Mouse (Mus musculus): ENCODE data around the gene Rfx8. TPM values are rescaled to one million over a fixed set of nuclear protein-coding genes. Genes with fewer than 3 reads are reported as not detected.
A peak's percentile ranks its signal among the peaks of the same experiment; 100 is the strongest.

The Rfx8 gene
- polyA plus RNA-seq, 1 experiment from 2014 or later = 0.18 TPM

DNA sequence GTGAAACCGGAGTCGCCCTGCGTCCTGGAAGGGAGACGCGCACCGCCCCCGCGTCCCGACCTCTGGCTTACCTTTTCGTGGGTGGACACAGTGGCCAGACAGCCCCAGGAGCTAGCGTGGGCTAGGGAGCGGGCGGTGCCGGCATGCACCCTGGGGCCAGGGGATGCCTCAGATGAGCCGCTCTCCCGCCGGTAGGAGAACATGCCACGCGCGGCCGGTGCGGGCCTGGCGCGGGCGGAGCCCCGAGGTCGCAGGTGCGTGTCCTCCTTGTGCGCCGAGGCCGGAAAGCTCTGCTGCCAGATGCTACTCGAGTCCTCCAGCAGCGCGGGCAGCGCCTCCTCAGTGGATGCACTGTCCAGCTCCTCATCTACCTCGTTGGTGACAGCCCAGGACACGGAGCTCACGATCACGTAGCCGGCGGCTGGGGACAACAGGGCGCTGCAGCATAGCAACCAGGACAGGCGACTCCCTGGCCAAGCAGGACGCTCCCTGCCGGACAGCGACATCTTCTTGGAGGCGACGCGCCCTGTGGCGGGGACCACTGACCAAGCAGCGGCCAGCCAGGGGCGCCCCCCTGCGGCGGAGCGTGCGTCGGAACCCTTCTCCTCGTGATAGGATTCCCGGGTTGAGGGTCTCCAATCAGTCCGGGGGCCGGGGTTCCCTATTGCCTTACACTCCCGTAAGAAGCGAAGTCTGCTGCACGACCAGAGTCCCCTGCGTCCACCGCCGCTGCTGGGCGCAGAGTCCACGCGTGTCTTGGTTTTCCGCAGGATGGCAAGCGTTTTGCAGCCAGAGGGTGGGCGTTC is 70.2 kb downstream of the Rfx8 start:
- no peaks in the 10 kb centered on the region for H3K36me3 ChIP-seq (ENCODE audit: control insufficient read depth, insufficient read depth, low read length)
- peaks cover 21% of the 10 kb centered on the region for H3K27me3 ChIP-seq (ENCODE audit: control insufficient read depth, insufficient read depth, low read length)
- H3K9ac ChIP-seq (ENCODE audit: low read depth, low read length) = peak overlapping the region; percentile 42
- H3K9me3 ChIP-seq (ENCODE audit: control insufficient read depth, low read length) = no peaks in the 10 kb centered on the region
- H3K4me3 ChIP-seq (ENCODE audit: low read length) = peak overlapping the region; percentile 54
- H3K4me2 ChIP-seq (replicated peaks; ENCODE audit: low read depth, low read length) = peak overlapping the region; percentile 99
- no peak overlapping the region for H3K27ac ChIP-seq (ENCODE audit: low read depth, low read length)
- H3K4me1 ChIP-seq (ENCODE audit: control insufficient read depth, insufficient read depth, low read length) = peaks cover 5% of the 10 kb centered on the region; the same call in 1 of the 2 replicates
- ATAC-seq (ENCODE audit: low FRiP score, low TSS enrichment) = peak; percentile 92
- WGBS = under 1% methylated on average over 73 of the region's 73 CpGs

DNA sequence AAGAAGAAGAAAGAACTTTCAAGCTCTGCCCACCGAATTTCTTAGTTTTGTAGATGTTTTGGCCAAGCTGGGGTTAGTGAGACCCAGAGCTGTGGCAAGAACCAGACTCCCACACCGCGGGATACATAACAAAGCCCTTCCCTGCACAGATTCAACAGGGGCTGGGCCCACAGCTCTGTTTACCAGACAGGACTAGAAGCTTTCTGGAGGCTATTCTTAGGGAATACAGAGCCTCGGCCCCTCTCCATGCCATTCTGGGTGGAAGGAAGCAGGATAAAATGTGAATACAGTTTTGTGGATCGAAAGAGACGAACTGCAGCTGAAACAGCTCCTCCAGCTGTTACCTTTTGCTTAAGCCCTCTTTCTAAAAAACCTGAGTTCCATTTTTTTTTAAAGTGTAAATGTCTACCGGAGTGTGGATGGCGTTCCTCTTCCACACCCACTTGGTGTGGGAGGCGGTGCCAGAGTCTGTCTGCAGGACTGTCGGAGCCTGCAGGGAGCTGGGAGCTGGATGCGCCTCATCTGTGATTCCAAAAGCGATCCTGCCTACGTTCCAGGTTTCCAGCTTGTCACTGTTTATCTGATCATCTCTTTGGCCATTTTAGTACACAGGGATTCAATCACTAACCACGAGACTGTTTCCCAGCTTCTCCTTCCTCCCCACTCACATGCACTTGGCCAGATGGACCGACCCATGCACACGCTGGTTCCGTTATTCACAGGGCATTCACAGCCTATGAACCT is 70.9 kb downstream of the Rfx8 start:
- WGBS = 18% methylated on average over 17 of the region's 17 CpGs
- peak overlapping the region; percentile 42; the same call in 1 of the 2 replicates for H3K9ac ChIP-seq (ENCODE audit: low read depth, low read length)
- H3K27ac ChIP-seq (ENCODE audit: low read depth, low read length) = no peak overlapping the region
- no peak for ATAC-seq (ENCODE audit: low FRiP score, low TSS enrichment)
- peak overlapping the region; percentile 99 for H3K4me2 ChIP-seq (replicated peaks; ENCODE audit: low read depth, low read length)
- H3K36me3 ChIP-seq (ENCODE audit: control insufficient read depth, insufficient read depth, low read length) = no peaks in the 10 kb centered on the region
- no peaks in the 10 kb centered on the region for H3K9me3 ChIP-seq (ENCODE audit: control insufficient read depth, low read length)
- H3K27me3 ChIP-seq (ENCODE audit: control insufficient read depth, insufficient read depth, low read length) = peaks cover 21% of the 10 kb centered on the region
- peak overlapping the region; percentile 54 for H3K4me3 ChIP-seq (ENCODE audit: low read length)
- peaks cover 5% of the 10 kb centered on the region; the same call in 1 of the 2 replicates for H3K4me1 ChIP-seq (ENCODE audit: control insufficient read depth, insufficient read depth, low read length)

DNA sequence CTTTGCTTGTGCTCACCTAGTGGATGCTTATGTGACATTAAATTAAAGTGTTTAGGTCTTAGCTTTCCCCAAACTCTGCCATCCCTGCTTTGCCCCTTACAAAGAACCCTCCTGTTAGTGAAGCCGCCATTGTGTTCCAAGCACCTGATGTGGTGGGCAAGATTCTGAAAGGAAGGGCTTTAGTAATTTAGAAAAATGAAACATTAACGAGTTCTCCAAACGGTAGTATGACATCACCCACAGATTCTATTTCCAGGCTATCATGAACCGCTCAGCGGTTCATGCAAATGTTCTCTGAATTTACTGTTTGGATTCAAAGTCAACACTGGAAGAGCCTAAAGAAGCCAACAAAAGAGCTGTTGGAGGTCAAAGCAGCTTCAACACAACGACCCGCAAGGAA is 72.2 kb downstream of the Rfx8 start:
- Histone ChIP-seq H3K4me2 (replicated peaks; ENCODE audit: low read depth, low read length) (no peak overlapping the region), H3K9ac (ENCODE audit: low read depth, low read length) (no peak overlapping the region), H3K9me3 (ENCODE audit: control insufficient read depth, low read length) (no peaks in the 10 kb centered on the region), H3K27me3 (ENCODE audit: control insufficient read depth, insufficient read depth, low read length) (peaks cover 21% of the 10 kb centered on the region), H3K36me3 (ENCODE audit: control insufficient read depth, insufficient read depth, low read length) (no peaks in the 10 kb centered on the region), H3K4me3 (ENCODE audit: low read length) (no peak overlapping the region), H3K27ac (ENCODE audit: low read depth, low read length) (no peak overlapping the region), H3K4me1 (ENCODE audit: control insufficient read depth, insufficient read depth, low read length) (peaks cover 5% of the 10 kb centered on the region; the same call in 1 of the 2 replicates)
- ATAC-seq (ENCODE audit: low FRiP score, low TSS enrichment) = no peak
- WGBS = 81% methylated on average over 7 of the region's 7 CpGs

DNA sequence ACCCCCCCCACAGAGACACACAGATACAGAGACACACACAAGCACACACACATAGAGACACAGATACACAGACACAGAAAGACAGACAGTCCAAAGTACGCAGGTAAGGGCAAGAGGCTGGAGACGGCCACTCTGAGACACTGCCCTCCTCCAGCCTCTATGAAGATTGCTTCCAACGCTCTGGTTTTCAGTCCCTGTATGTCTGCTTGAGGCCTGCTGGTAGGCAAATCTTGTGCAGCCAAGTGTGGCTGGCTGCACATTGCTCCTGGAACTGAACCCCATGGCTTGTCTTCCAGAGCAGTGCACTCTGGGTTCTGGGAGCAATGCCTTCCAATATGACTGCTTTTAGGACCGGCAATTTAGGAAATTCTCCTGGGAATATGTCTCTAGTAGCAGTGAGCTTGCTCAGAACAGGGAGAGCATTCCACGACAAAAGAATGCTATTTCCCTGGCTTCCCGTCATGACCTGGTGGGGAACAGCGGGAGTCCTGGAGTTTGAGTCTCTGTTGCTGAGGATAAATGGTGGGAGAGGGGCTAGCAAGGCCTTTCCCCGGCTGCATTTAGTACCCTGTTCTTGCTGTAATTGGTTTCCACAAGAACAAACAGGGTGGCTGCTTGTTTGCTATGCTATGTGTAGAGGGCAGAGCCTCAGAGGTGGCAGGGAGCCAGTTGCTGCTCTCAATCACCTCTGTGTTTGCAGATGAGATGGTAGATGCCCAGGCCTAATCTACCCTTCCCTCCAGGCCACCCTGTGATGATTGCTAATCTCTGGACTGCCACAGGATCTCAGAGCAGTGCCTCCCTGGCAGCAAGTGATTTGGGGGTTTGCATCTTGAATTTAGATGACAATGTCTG is 74.7 kb downstream of the Rfx8 start:
- H3K4me1 ChIP-seq (ENCODE audit: control insufficient read depth, insufficient read depth, low read length) = peaks cover 5% of the 10 kb centered on the region; the same call in 1 of the 2 replicates

DNA sequence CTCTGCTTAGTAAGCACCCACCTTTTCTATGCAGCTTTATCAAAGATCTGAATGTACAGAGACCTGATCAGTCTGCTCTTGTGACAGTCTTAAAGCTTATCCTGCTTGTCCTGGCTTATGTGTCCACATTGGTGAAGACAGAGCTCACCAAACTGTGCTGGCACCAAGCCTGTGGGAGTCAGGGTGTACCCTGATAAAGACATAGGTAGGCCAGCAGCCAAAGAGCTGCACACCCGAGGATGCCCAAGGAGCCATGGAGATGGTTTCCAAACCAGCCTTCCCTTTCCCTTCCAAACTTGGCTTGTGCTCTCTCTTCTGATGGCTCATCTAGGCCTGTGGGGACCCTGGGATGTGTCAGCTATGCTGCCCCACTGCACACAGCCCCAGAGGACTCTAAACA is 76.5 kb downstream of the Rfx8 start:
- WGBS = 78% methylated on average over 1 of the region's 1 CpGs
- H3K36me3 ChIP-seq (ENCODE audit: control insufficient read depth, insufficient read depth, low read length) = no peaks in the 10 kb centered on the region

More for the DNA sequence above, 74.7 kb downstream of the Rfx8 start:
- Histone ChIP-seq H3K9ac (ENCODE audit: low read depth, low read length) (no peak overlapping the region), H3K27ac (ENCODE audit: low read depth, low read length) (no peak overlapping the region), H3K9me3 (ENCODE audit: control insufficient read depth, low read length) (no peaks in the 10 kb centered on the region), H3K4me2 (replicated peaks; ENCODE audit: low read depth, low read length) (no peak overlapping the region), H3K4me3 (ENCODE audit: low read length) (no peak overlapping the region), H3K27me3 (ENCODE audit: control insufficient read depth, insufficient read depth, low read length) (peaks cover 17% of the 10 kb centered on the region), H3K36me3 (ENCODE audit: control insufficient read depth, insufficient read depth, low read length) (no peaks in the 10 kb centered on the region)
- ATAC-seq (ENCODE audit: low FRiP score, low TSS enrichment) = no peak
- 43% methylated on average over 8 of the region's 8 CpGs for WGBS

DNA sequence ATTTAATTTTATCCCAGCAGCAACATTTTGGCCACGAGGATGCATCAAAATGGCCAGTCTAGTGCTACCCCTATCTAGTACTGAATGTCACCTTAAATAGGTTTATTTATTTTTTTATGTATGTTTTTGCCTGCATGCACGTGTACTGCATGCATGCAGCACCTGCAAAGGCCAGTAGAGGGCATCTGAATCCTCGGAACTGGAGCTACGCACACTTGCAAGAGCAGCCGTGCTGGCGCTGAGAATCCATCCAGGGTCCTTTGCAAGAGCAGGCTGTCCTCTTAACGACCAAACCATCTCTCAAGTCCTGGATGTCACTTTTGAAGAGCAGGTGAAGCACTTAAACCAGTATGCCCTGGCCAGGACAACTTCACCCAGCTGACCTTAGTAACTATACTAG is 79.1 kb downstream of the Rfx8 start:
- peaks cover 1% of the 10 kb centered on the region; the same call in 1 of the 2 replicates for H3K4me1 ChIP-seq (ENCODE audit: control insufficient read depth, insufficient read depth, low read length)
- no peaks in the 10 kb centered on the region for H3K27me3 ChIP-seq (ENCODE audit: control insufficient read depth, insufficient read depth, low read length)
- no peaks in the 10 kb centered on the region for H3K36me3 ChIP-seq (ENCODE audit: control insufficient read depth, insufficient read depth, low read length)
- H3K27ac ChIP-seq (ENCODE audit: low read depth, low read length) = no peak overlapping the region
- 89% methylated on average over 7 of the region's 7 CpGs for WGBS
- no peak overlapping the region for H3K4me3 ChIP-seq (ENCODE audit: low read length)
- H3K9me3 ChIP-seq (ENCODE audit: control insufficient read depth, low read length) = no peaks in the 10 kb centered on the region
- H3K4me2 ChIP-seq (replicated peaks; ENCODE audit: low read depth, low read length) = no peak overlapping the region
- ATAC-seq (ENCODE audit: low FRiP score, low TSS enrichment) = no peak
- H3K9ac ChIP-seq (ENCODE audit: low read depth, low read length) = no peak overlapping the region

More for the DNA sequence above, 76.5 kb downstream of the Rfx8 start:
- H3K9ac ChIP-seq (ENCODE audit: low read depth, low read length) = no peak overlapping the region
- no peak for ATAC-seq (ENCODE audit: low FRiP score, low TSS enrichment)
- no peaks in the 10 kb centered on the region; the same call in 1 of the 2 replicates for H3K4me1 ChIP-seq (ENCODE audit: control insufficient read depth, insufficient read depth, low read length)
- no peak overlapping the region for H3K4me2 ChIP-seq (replicated peaks; ENCODE audit: low read depth, low read length)
- H3K27ac ChIP-seq (ENCODE audit: low read depth, low read length) = no peak overlapping the region
- H3K27me3 ChIP-seq (ENCODE audit: control insufficient read depth, insufficient read depth, low read length) = no peaks in the 10 kb centered on the region
- no peak overlapping the region for H3K4me3 ChIP-seq (ENCODE audit: low read length)
- no peaks in the 10 kb centered on the region for H3K9me3 ChIP-seq (ENCODE audit: control insufficient read depth, low read length)

DNA sequence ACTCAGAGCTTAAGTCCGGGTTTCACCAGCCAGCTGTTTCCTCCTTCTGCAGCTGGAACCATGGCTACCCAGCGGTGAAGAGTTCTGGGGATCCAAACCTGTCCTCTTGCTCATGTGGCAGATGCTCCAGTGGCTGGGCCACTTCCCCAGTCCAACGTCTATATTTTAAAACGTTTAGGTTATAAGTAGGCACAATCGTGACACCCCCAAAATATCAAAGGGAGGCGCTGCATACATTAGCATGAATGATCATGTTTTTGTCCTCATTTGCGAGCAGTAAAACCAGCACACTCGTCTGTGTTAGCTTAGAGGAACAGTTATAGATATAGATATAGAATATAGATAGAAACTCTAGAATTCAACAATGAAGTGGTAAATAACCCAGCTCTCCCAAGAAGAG is 83.7 kb downstream of the Rfx8 start:
- Histone ChIP-seq H3K36me3 (ENCODE audit: control insufficient read depth, insufficient read depth, low read length) (no peaks in the 10 kb centered on the region), H3K4me2 (replicated peaks; ENCODE audit: low read depth, low read length) (no peak overlapping the region), H3K4me1 (ENCODE audit: control insufficient read depth, insufficient read depth, low read length) (peaks cover 6% of the 10 kb centered on the region; the same call in 1 of the 2 replicates), H3K9ac (ENCODE audit: low read depth, low read length) (no peak overlapping the region), H3K27ac (ENCODE audit: low read depth, low read length) (no peak overlapping the region), H3K27me3 (ENCODE audit: control insufficient read depth, insufficient read depth, low read length) (no peaks in the 10 kb centered on the region; the same call in 1 of the 2 replicates), H3K4me3 (ENCODE audit: low read length) (no peak overlapping the region), H3K9me3 (ENCODE audit: control insufficient read depth, low read length) (no peaks in the 10 kb centered on the region)
- WGBS = 61% methylated on average over 8 of the region's 8 CpGs
- no peak for ATAC-seq (ENCODE audit: low FRiP score, low TSS enrichment)

DNA sequence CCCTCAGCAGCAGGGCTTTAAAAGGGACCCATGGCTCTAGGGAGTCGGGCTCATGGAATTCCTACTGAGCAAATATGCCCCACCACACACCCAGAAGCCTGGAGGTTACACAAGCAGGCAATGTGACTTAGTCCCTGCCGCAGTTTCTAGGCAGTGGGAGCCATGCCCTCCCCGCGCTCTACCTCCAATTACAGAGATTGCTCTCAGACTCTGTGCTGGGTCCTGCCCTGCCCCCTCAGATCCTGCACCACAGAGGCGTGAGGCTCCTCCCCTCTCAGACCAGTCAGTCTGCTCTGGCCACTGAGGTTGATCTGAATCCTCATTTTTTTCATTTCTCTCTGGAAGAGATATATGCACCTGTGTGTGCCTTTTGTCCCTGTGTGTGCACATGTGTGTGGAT is 84.1 kb downstream of the Rfx8 start:
- peak; percentile 78; the same call in 1 of the 2 replicates for ATAC-seq (ENCODE audit: low FRiP score, low TSS enrichment)
- Histone ChIP-seq H3K9me3 (ENCODE audit: control insufficient read depth, low read length) (no peaks in the 10 kb centered on the region), H3K36me3 (ENCODE audit: control insufficient read depth, insufficient read depth, low read length) (no peaks in the 10 kb centered on the region), H3K4me2 (replicated peaks; ENCODE audit: low read depth, low read length) (no peak overlapping the region), H3K27ac (ENCODE audit: low read depth, low read length) (no peak overlapping the region), H3K4me3 (ENCODE audit: low read length) (no peak overlapping the region), H3K4me1 (ENCODE audit: control insufficient read depth, insufficient read depth, low read length) (peaks cover 6% of the 10 kb centered on the region; the same call in 1 of the 2 replicates), H3K9ac (ENCODE audit: low read depth, low read length) (no peak overlapping the region), H3K27me3 (ENCODE audit: control insufficient read depth, insufficient read depth, low read length) (no peaks in the 10 kb centered on the region; the same call in 1 of the 2 replicates)
- 3% methylated on average over 5 of the region's 5 CpGs for WGBS

Data from kidney, embryonic 14.5 days (tissue).